Mouse (Mus musculus) heart, embryonic 12.5 days (tissue): ENCODE measurements around the gene 4930432M17Rik. TPM values are rescaled to one million over a fixed set of nuclear protein-coding genes. Genes with fewer than 3 reads are reported as not detected.

Experiments used
- ATAC-seq: fragments of 200-750 bp; cut with Nextera tagmentation; 2 replicates; pipeline ENCODE4 v1.8.0; 2017; ENCODE audit warnings: moderate TSS enrichment, moderate library complexity; ENCODE audit not compliant: insufficient number of reproducible peaks, low FRiP score
- H3K27ac ChIP-seq: fragments of 300-500 bp; sonication (generic); 2 replicates; pipeline ENCODE4 v1.5.1; 2016; ENCODE audit warnings: mild to moderate bottlenecking, moderate library complexity; ENCODE audit not compliant: poor library complexity, severe bottlenecking
- H3K27me3 ChIP-seq: fragments of 300-500 bp; sonication (generic); replicated peaks from 2 replicates; pipeline ENCODE4 v1.6.1; 2016; ENCODE audit warnings: mild to moderate bottlenecking, moderate library complexity
- H3K36me3 ChIP-seq: fragments of 300-500 bp; sonication (generic); 2 replicates; pipeline ENCODE4 v1.6.1; 2016; ENCODE audit warnings: mild to moderate bottlenecking, moderate library complexity
- H3K4me1 ChIP-seq: fragments of 300-500 bp; sonication (generic); replicated peaks from 2 replicates; pipeline ENCODE4 v1.6.1; 2016; ENCODE audit warnings: mild to moderate bottlenecking
- H3K4me2 ChIP-seq: fragments of 300-500 bp; sonication (generic); 2 replicates; pipeline ENCODE4 v1.6.1; 2016; ENCODE audit warnings: mild to moderate bottlenecking, moderate library complexity
- H3K4me3 ChIP-seq: fragments of 300-500 bp; sonication (generic); 2 replicates; pipeline ENCODE4 v1.5.1; 2016; ENCODE audit warnings: mild to moderate bottlenecking
- H3K9ac ChIP-seq: fragments of 300-500 bp; sonication (generic); 2 replicates; pipeline ENCODE4 v1.6.1; 2016; ENCODE audit warnings: mild to moderate bottlenecking, moderate library complexity
- H3K9me3 ChIP-seq: fragments of 300-500 bp; sonication (generic); replicated peaks from 2 replicates; pipeline ENCODE4 v1.6.1; 2016; ENCODE audit warnings: mild to moderate bottlenecking, moderate library complexity
- WGBS: fragments of 180-500 bp; shearing (Covaris S2); methylation state at CpG from one replicate; pipeline ENCODE4 v1.1.7; 2016; 5-methylcytosine and 5-hydroxymethylcytosine counted together
- polyA plus RNA-seq: library from polyadenylated mRNA; unstranded; fragments of >200 nt; fragmentation: Nextera tagmentation; extraction: Ambion mirVana; gene quantifications from 2 replicates; pipeline ENCODE4 v1.2.1, GENCODE M21; 2016

The 4930432M17Rik gene
- polyA plus RNA-seq, 1 experiment from 2014 or later: not detected

DNA sequence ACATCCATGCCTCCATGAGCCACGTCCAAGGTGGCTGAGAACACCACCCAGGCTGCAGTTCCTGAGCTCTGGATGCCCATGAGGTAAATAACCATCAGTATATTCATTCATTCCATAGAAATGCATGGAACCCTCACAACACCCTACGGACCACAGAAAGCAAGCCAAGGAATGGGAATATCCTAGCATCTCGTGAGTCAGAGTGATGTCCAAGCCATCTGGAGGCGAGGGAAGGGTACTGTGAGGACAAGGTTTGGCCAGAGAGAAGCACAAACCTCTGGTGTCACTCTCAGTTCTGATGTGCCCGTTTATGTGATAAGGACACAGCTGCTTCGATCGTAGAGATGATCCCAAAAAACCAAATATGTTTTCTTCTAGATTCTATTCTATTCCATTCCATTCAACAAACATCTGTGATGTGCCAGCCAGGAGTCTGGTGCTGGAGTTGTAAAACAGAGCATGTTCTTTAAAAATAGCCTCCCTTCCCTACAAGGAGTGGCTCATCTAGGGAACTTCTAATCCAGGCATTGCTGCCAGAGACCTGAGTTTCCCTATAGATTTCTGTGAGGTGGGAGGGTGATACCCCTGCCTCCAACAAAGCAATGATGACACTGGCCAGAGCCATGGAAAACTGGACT is 40.5 kb downstream of the 4930432M17Rik start:
- no peaks in the 10 kb centered on the region for H3K36me3 ChIP-seq
- H3K27me3 ChIP-seq: no peaks in the 10 kb centered on the region
- no peak for ATAC-seq
- no peak overlapping the region for H3K9ac ChIP-seq
- no peak overlapping the region for H3K27ac ChIP-seq
- WGBS: 74% methylated on average over 7 of the region's 7 CpGs
- H3K4me3 ChIP-seq: no peak overlapping the region
- H3K4me2 ChIP-seq: no peak overlapping the region
- peaks cover 43% of the 10 kb centered on the region for H3K4me1 ChIP-seq
- no peaks in the 10 kb centered on the region for H3K9me3 ChIP-seq

GRCm38 (mm10) chr3:121712222-121712621 is 41.7 kb downstream of the 4930432M17Rik start:
- Histone ChIP-seq H3K9ac (no peak overlapping the region), H3K27me3 (no peaks in the 10 kb centered on the region), H3K9me3 (no peaks in the 10 kb centered on the region), H3K4me1 (peaks cover 43% of the 10 kb centered on the region), H3K36me3 (no peaks in the 10 kb centered on the region), H3K4me3 (no peak overlapping the region), H3K27ac (no peak overlapping the region), H3K4me2 (no peak overlapping the region)
- no peak for ATAC-seq
- WGBS: 71% methylated on average over 4 of the region's 4 CpGs

DNA sequence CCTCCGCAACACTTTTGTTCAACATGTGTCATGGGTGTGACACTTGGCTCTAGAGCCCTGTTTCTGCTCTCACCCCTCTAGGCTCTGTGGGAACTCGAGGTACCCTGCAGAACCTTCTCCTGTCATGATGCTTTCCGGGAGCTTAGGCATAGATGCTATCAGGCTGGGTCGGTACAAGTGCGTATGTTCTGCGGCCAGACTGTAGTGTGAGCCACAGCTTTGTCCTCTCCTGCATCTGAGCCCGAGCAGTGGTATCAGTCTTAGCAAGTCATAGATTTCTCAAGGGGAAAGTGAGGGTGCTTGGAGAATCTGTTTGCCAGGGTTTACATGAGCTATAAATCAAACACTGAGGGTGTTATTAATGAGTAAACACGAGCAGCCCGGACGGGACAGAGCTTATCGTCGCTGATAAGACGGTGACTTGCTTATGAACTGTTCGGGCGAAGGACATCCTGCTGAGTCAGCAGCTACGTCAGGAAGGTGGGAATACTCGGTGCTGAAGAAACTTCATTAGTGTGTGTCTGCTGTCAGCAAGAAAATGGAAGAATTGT is 42.7 kb downstream of the 4930432M17Rik start:
- peak overlapping the region; percentile 48 for H3K4me2 ChIP-seq
- ATAC-seq: peak; percentile 39

GRCm38 (mm10) chr3:121713816-121714215 is 43.3 kb downstream of the 4930432M17Rik start:
- H3K27ac ChIP-seq: no peak overlapping the region
- H3K4me3 ChIP-seq: no peak overlapping the region
- H3K9me3 ChIP-seq: no peaks in the 10 kb centered on the region
- no peaks in the 10 kb centered on the region for H3K36me3 ChIP-seq
- 0 out of 2 replicates have a peak, but pooled peaks have one; percentile 29 for ATAC-seq
- peak overlapping the region; percentile 48 for H3K4me2 ChIP-seq
- 71% methylated on average over 8 of the region's 8 CpGs for WGBS
- no peaks in the 10 kb centered on the region for H3K27me3 ChIP-seq
- H3K4me1 ChIP-seq: peaks cover 43% of the 10 kb centered on the region
- no peak overlapping the region for H3K9ac ChIP-seq

More for the DNA sequence above, 42.7 kb downstream of the 4930432M17Rik start:
- no peaks in the 10 kb centered on the region for H3K27me3 ChIP-seq
- WGBS: 24% methylated on average over 17 of the region's 17 CpGs
- no peaks in the 10 kb centered on the region for H3K9me3 ChIP-seq
- peaks cover 43% of the 10 kb centered on the region for H3K4me1 ChIP-seq
- H3K4me3 ChIP-seq: no peak overlapping the region
- no peak overlapping the region for H3K27ac ChIP-seq
- H3K9ac ChIP-seq: 0 out of 2 replicates have a peak overlapping the region, but pooled peaks have one; percentile 28
- H3K36me3 ChIP-seq: no peaks in the 10 kb centered on the region

DNA sequence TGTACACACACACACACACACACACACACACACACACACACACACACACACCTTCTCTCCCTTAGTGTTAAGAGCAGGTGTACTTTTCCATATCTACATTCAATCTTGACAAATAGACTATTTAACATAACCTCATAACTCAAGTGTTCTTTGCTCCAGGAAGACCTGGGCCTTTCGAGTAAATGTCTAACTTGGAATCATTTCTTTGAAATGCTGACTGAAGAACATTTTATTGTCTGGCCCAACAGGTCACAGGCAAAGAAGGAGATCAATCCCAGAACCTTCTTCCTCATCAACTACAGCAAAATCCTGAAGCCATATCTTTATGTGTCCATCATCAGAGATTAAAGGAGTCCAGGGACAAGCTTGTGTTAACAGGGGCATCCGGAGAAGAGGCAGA is 43.9 kb downstream of the 4930432M17Rik start:
- WGBS: 54% methylated on average over 2 of the region's 2 CpGs
- no peak overlapping the region for H3K9ac ChIP-seq
- no peak overlapping the region for H3K4me3 ChIP-seq
- H3K4me1 ChIP-seq: peaks cover 43% of the 10 kb centered on the region
- no peaks in the 10 kb centered on the region for H3K9me3 ChIP-seq
- 0 out of 2 replicates have a peak, but pooled peaks cover 1% of the 10 kb centered on the region for H3K27me3 ChIP-seq
- H3K27ac ChIP-seq: no peak overlapping the region
- H3K4me2 ChIP-seq: no peak overlapping the region
- no peak for ATAC-seq
- no peaks in the 10 kb centered on the region for H3K36me3 ChIP-seq

DNA sequence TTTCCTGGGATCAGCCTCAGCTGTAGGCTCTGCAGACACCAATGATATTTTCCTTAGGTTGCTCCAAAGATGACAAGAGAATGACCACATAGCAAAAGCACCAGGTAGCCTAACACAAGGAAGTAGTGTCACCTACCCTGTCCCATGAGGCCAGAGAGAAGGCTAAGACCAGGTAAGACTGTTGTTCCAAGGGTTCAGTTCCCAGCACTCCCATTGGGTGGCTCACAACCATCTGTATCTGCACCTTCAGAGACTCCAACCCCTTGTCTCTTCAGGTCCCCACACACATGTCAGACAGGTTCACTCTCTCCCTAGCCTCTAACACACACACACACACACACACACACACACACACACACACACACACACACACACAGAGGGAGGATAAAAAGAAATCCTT is 44.8 kb downstream of the 4930432M17Rik start:
- H3K36me3 ChIP-seq: no peaks in the 10 kb centered on the region
- no peaks in the 10 kb centered on the region for H3K9me3 ChIP-seq
- 0 out of 2 replicates have a peak, but pooled peaks cover 4% of the 10 kb centered on the region for H3K27me3 ChIP-seq
- H3K4me2 ChIP-seq: no peak overlapping the region
- H3K4me3 ChIP-seq: no peak overlapping the region
- H3K4me1 ChIP-seq: peaks cover 43% of the 10 kb centered on the region
- H3K9ac ChIP-seq: no peak overlapping the region
- ATAC-seq: no peak
- no peak overlapping the region for H3K27ac ChIP-seq

GRCm38 (mm10) chr3:121715741-121716459 is 45.3 kb downstream of the 4930432M17Rik start:
- 48% methylated on average over 6 of the region's 6 CpGs for WGBS
- no peak overlapping the region for H3K27ac ChIP-seq

GRCm38 (mm10) chr3:121716480-121716879 is 45.9 kb downstream of the 4930432M17Rik start:
- Histone ChIP-seq H3K9ac (no peak overlapping the region), H3K36me3 (no peaks in the 10 kb centered on the region), H3K4me3 (no peak overlapping the region), H3K27ac (no peak overlapping the region), H3K4me1 (peaks cover 38% of the 10 kb centered on the region), H3K4me2 (no peak overlapping the region), H3K27me3 (0 out of 2 replicates have a peak, but pooled peaks cover 9% of the 10 kb centered on the region), H3K9me3 (no peaks in the 10 kb centered on the region)
- no peak for ATAC-seq
- 80% methylated on average over 5 of the region's 5 CpGs for WGBS

More at GRCm38 (mm10) chr3:121715741-121716459, 45.3 kb downstream of the 4930432M17Rik start:
- H3K27me3 ChIP-seq: 0 out of 2 replicates have a peak, but pooled peaks cover 4% of the 10 kb centered on the region
- no peaks in the 10 kb centered on the region for H3K9me3 ChIP-seq
- ATAC-seq: no peak
- H3K9ac ChIP-seq: no peak overlapping the region
- H3K4me1 ChIP-seq: peaks cover 40% of the 10 kb centered on the region
- H3K4me2 ChIP-seq: no peak overlapping the region
- H3K4me3 ChIP-seq: no peak overlapping the region
- no peaks in the 10 kb centered on the region for H3K36me3 ChIP-seq

DNA sequence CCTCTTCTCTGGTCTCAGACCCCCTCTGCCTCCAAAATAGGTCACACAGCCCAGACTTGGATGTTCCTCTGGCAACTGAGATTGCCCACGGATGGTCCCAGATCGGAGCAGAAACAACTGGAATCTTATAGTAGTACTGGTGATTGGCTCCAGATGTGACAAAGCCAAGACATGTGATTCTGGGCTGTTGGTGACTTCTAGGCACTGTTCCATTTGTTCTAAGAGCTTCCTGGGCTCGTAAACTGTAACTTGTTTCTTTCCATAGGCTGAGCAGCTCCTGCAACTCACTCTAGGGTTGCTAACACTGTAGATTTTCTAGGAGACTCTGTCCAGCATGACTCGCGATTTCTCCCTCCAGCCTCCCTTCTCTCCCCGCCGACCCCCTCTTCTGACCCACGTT is 48.1 kb downstream of the 4930432M17Rik start:
- ATAC-seq: no peak
- Histone ChIP-seq H3K4me3 (no peak overlapping the region), H3K27ac (no peak overlapping the region), H3K9me3 (no peaks in the 10 kb centered on the region), H3K27me3 (peaks cover 10% of the 10 kb centered on the region; the same call in 1 of the 2 replicates), H3K4me2 (no peak overlapping the region), H3K36me3 (no peaks in the 10 kb centered on the region), H3K9ac (no peak overlapping the region), H3K4me1 (peaks cover 35% of the 10 kb centered on the region)
- WGBS: 65% methylated on average over 8 of the region's 8 CpGs

- no peak overlapping the region for H3K9ac ChIP-seq
- WGBS: 79% methylated on average over 3 of the region's 3 CpGs
- H3K9me3 ChIP-seq: no peaks in the 10 kb centered on the region
- no peaks in the 10 kb centered on the region for H3K36me3 ChIP-seq
- no peak overlapping the region for H3K27ac ChIP-seq
- H3K4me2 ChIP-seq: no peak overlapping the region
- H3K4me1 ChIP-seq: peaks cover 38% of the 10 kb centered on the region
- H3K4me3 ChIP-seq: no peak overlapping the region
- no peak for ATAC-seq
- peaks cover 10% of the 10 kb centered on the region; the same call in 1 of the 2 replicates for H3K27me3 ChIP-seq
Observed at GRCm38 (mm10) chr3:121719701-121720100, 49.1 kb downstream of the 4930432M17Rik start.
